Mouse (Mus musculus) bone marrow macrophage, adult 2 months (primary cell): ENCODE data around the gene Sdc3.

Experiments used
- CTCF ChIP-seq: IDR thresholded peaks from 2 replicates; pipeline ENCODE4 v1.5.1; 2012; ENCODE audit warnings: low read depth, mild to moderate bottlenecking, low read length, moderate library complexity
- POLR2A ChIP-seq: IDR thresholded peaks from 2 replicates; pipeline ENCODE4 v1.6.1; 2012; ENCODE audit warnings: mild to moderate bottlenecking, low read depth, low read length, borderline replicate concordance

DNA sequence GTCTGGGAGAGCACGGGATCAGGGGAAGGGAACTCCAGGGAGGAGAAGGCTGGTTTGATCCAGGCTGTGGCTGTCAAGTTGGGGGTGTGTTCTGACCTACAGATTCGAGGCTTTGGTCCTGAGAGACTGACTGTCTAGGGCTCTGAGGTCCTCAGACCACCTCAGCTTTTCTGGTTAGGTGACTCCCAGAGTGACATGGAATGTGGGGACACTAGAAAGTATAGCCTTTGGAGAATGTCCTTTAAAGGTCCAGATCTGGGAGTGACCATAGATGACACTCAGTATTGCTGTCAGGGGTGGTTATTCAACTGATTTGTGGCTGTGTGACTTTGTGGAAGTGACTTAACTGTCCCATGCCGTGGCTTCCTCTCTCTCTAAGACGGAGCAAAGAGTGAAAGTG, 2.4 kb downstream of the Sdc3 start:
- TF ChIP-seq CTCF: no peak
- TF ChIP-seq POLR2A: no peak
